Mouse (Mus musculus): ENCODE measurements around the gene Celf5.

- TF ChIP-seq EP300 (IDR thresholded peaks at IDR 0.05; ENCODE audit: low read depth) (no peak), CTCF (IDR thresholded peaks at IDR 0.05; ENCODE audit: low read depth) (no peak)
Measured at GRCm38 (mm10) chr10:81474461-81474860, 8.0 kb downstream of the Celf5 start.
